Mouse (Mus musculus) Patski (cell line): ENCODE data around the gene Trip10. TPM values are rescaled to one million over a fixed set of nuclear protein-coding genes. Genes with fewer than 3 reads are reported as not detected.

ENCODE experiments used
- ATAC-seq: fragments of 100-300 bp; one replicate; pipeline ENCODE4 v1.8.0; 2021
- CTCF ChIA-PET: fragments of 350-600 bp; sonication (Branson Sonifier 250); formaldehyde crosslinking; loops from one replicate; lab custom pipeline; 2022; ENCODE audit warnings: inconsistent platforms; lab: Charles Lee
- POLR2A ChIA-PET: fragments of 350-600 bp; sonication (Branson Sonifier 250); formaldehyde crosslinking; loops from one replicate; lab custom pipeline; 2022; ENCODE audit warnings: antibody characterized with exemption, inconsistent platforms; lab: Charles Lee
- DNase-seq: peaks from one replicate; pipeline ENCODE4 v3.0.0-alpha.2; 2011; ENCODE audit warnings: low read depth, low spot score
- H3K27me3 ChIP-seq: fragments of 371-371 bp; one replicate; pipeline ENCODE4 v1.5.1; 2021
- CTCF ChIP-seq: fragments of 100-300 bp; IDR thresholded peaks from one replicate; pipeline ENCODE4 v1.5.1; 2021
- in situ Hi-C: fragments of 300-500 bp; cut with MboI; formaldehyde crosslinking; loops from 3 replicates; pipeline ENCODE4 v1.11.1; 2018; ENCODE audit warnings: low pct_unique_long_range_greater_than_20kb, mixed read lengths
- polyA plus RNA-seq: library from polyadenylated mRNA; unstranded; gene quantifications from one replicate; pipeline ENCODE4 v1.2.3, GENCODE M21; 2021

Gene Trip10
- polyA plus RNA-seq, 1 experiment from 2014 or later, result 157 TPM

- ATAC-seq, result no peak
- POLR2A ChIA-PET, result no interaction called here
- H3K27me3 ChIP-seq, result peaks cover 15% of the 10 kb centered on the region
- no peak for TF ChIP-seq CTCF
- CTCF ChIA-PET, result no interaction called here
- in situ Hi-C loops, result loop anchor here (5.0 kb wide), 1 partner anchor 47 kb away; no protein-coding TSS in a partner anchor
- DNase-seq, result no peak
Observed at GRCm38 (mm10) chr17:57285077-57285476, 35.8 kb downstream of the Trip10 start.

GRCm38 (mm10) chr17:57286718-57287355 lies 37.6 kb downstream of the Trip10 start:
- TF ChIP-seq CTCF, result no peak
- POLR2A ChIA-PET, result no interaction called here
- DNase-seq (no peak), ATAC-seq (no peak)
- peaks cover 3% of the 10 kb centered on the region for H3K27me3 ChIP-seq
- in situ Hi-C loops, result loop anchor here (5.0 kb wide), 1 partner anchor 45 kb away; no protein-coding TSS in a partner anchor
- CTCF ChIA-PET, result interaction anchor here (1.5 kb wide), 1 partner anchor 10 kb away, joined by 6 read pairs; no protein-coding TSS in a partner anchor

- POLR2A ChIA-PET, result no interaction called here
- ATAC-seq (no peak), DNase-seq (no peak)
- in situ Hi-C loops, result loop anchor here (5.0 kb wide), 1 partner anchor 43 kb away; no protein-coding TSS in a partner anchor
- H3K27me3 ChIP-seq, result no peaks in the 10 kb centered on the region
- no peak for TF ChIP-seq CTCF
- CTCF ChIA-PET, result interaction anchor here (1.8 kb wide), 1 partner anchor 12 kb away, joined by 6 read pairs; no protein-coding TSS in a partner anchor
Observed at GRCm38 (mm10) chr17:57289252-57289651, 40.0 kb downstream of the Trip10 start.

GRCm38 (mm10) chr17:57290001-57290670 lies 40.9 kb downstream of the Trip10 start:
- no peak for DNase-seq
- ChIA-PET CTCF (interaction anchor here (1.8 kb wide), 1 partner anchor 13 kb away, joined by 6 read pairs; no protein-coding TSS in a partner anchor), POLR2A (no interaction called here)
- H3K27me3 ChIP-seq, result no peaks in the 10 kb centered on the region
- no peak for ATAC-seq
- TF ChIP-seq CTCF, result no peak
- in situ Hi-C loops, result no loop called here

- CTCF ChIA-PET, result interaction anchor here (1.8 kb wide), 1 partner anchor 14 kb away, joined by 6 read pairs; no protein-coding TSS in a partner anchor
Observed at GRCm38 (mm10) chr17:57290671-57291055, 41.4 kb downstream of the Trip10 start.

GRCm38 (mm10) chr17:57292302-57292701 lies 43.0 kb downstream of the Trip10 start:
- ChIA-PET CTCF (interaction anchor here (1.4 kb wide), 1 partner anchor 42 kb away, joined by 3 read pairs; no protein-coding TSS in a partner anchor), POLR2A (interaction anchor here (0.5 kb wide), 1 partner anchor 236 kb away, joined by 5 read pairs; no protein-coding TSS in a partner anchor)
- TF ChIP-seq CTCF, result no peak
- in situ Hi-C loops, result no loop called here
- H3K27me3 ChIP-seq, result no peaks in the 10 kb centered on the region
- ATAC-seq, result no peak
- no peak for DNase-seq

More at GRCm38 (mm10) chr17:57290671-57291055, 41.4 kb downstream of the Trip10 start:
- ATAC-seq (no peak), DNase-seq (no peak)
- TF ChIP-seq CTCF, result no peak
- H3K27me3 ChIP-seq, result no peaks in the 10 kb centered on the region
- in situ Hi-C loops, result no loop called here
- POLR2A ChIA-PET, result no interaction called here

- POLR2A ChIA-PET, result interaction anchor here (0.5 kb wide), 1 partner anchor 237 kb away, joined by 5 read pairs; no protein-coding TSS in a partner anchor
- ATAC-seq, result no peak
- no peak for TF ChIP-seq CTCF
- CTCF ChIA-PET, result interaction anchor here (1.4 kb wide), 1 partner anchor 42 kb away, joined by 3 read pairs; no protein-coding TSS in a partner anchor
- H3K27me3 ChIP-seq, result no peaks in the 10 kb centered on the region
- DNase-seq, result no peak
- in situ Hi-C loops, result no loop called here
Observed at GRCm38 (mm10) chr17:57292968-57293367, 43.7 kb downstream of the Trip10 start.

- CTCF ChIA-PET, result no interaction called here
- ATAC-seq (no peak), DNase-seq (no peak)
- H3K27me3 ChIP-seq, result no peaks in the 10 kb centered on the region
- in situ Hi-C loops, result no loop called here
- POLR2A ChIA-PET, result no interaction called here
- no peak for TF ChIP-seq CTCF
Observed at GRCm38 (mm10) chr17:57295935-57296334, 46.7 kb downstream of the Trip10 start.

- DNase-seq (no peak), ATAC-seq (no peak)
- TF ChIP-seq CTCF, result no peak
- H3K27me3 ChIP-seq, result no peaks in the 10 kb centered on the region
- CTCF ChIA-PET, result no interaction called here
- in situ Hi-C loops, result no loop called here
- POLR2A ChIA-PET, result no interaction called here
Observed at GRCm38 (mm10) chr17:57297040-57297439, 47.8 kb downstream of the Trip10 start.

- in situ Hi-C loops, result no loop called here
- no peak for TF ChIP-seq CTCF
- H3K27me3 ChIP-seq, result peaks cover 14% of the 10 kb centered on the region
- ATAC-seq, result no peak
- DNase-seq, result no peak
- CTCF ChIA-PET, result no interaction called here
- POLR2A ChIA-PET, result no interaction called here
Observed at GRCm38 (mm10) chr17:57305593-57305992, 56.3 kb downstream of the Trip10 start.

GRCm38 (mm10) chr17:57307074-57307473 lies 57.8 kb downstream of the Trip10 start:
- peaks cover 14% of the 10 kb centered on the region for H3K27me3 ChIP-seq
- in situ Hi-C loops, result no loop called here
- DNase-seq, result no peak
- no peak for ATAC-seq
- no peak for TF ChIP-seq CTCF
- ChIA-PET POLR2A (no interaction called here), CTCF (no interaction called here)
